Mouse (Mus musculus): Measurements from ENCODE around the gene Fam181a.

Gene Fam181a

GRCm38 (mm10) chr12:103314640-103315361 lies 4.0 kb downstream of the Fam181a start:
- DNase-seq (ENCODE audit: extremely low spot score, low spot score): peak; percentile 74

GRCm38 (mm10) chr12:103315831-103316545 lies 5.2 kb downstream of the Fam181a start:
- no peak for DNase-seq (ENCODE audit: extremely low spot score, low spot score)

GRCm38 (mm10) chr12:103322801-103323200 lies 12.0 kb downstream of the Fam181a start:
- DNase-seq (ENCODE audit: extremely low spot score, low spot score): no peak

- peak; percentile 96 for DNase-seq (ENCODE audit: extremely low spot score, low spot score)
These were observed 14.5 kb downstream of the Fam181a start for GRCm38 (mm10) chr12:103325156-103325857.

GRCm38 (mm10) chr12:103326569-103326968 lies 15.8 kb downstream of the Fam181a start:
- DNase-seq (ENCODE audit: extremely low spot score, low spot score): no peak

GRCm38 (mm10) chr12:103327107-103327506 lies 16.3 kb downstream of the Fam181a start:
- DNase-seq (ENCODE audit: extremely low spot score, low spot score): no peak

GRCm38 (mm10) chr12:103328448-103329191 lies 17.8 kb downstream of the Fam181a start:
- no peak for DNase-seq (ENCODE audit: extremely low spot score, low spot score)

GRCm38 (mm10) chr12:103331491-103331890 lies 20.7 kb downstream of the Fam181a start:
- no peak for DNase-seq (ENCODE audit: extremely low spot score, low spot score)

- DNase-seq (ENCODE audit: extremely low spot score, low spot score): no peak
These were observed 22.1 kb downstream of the Fam181a start for GRCm38 (mm10) chr12:103332879-103333278.

GRCm38 (mm10) chr12:103333426-103333825 lies 22.7 kb downstream of the Fam181a start:
- no peak for DNase-seq (ENCODE audit: extremely low spot score, low spot score)

GRCm38 (mm10) chr12:103336766-103337165 lies 26.0 kb downstream of the Fam181a start:
- DNase-seq (ENCODE audit: extremely low spot score, low spot score): no peak

- no peak for DNase-seq (ENCODE audit: extremely low spot score, low spot score)
These were observed 27.5 kb downstream of the Fam181a start for GRCm38 (mm10) chr12:103338162-103338798.

GRCm38 (mm10) chr12:103341212-103341611 lies 30.4 kb downstream of the Fam181a start:
- no peak for DNase-seq (ENCODE audit: extremely low spot score, low spot score)

GRCm38 (mm10) chr12:103343456-103343855 lies 32.7 kb downstream of the Fam181a start:
- DNase-seq (ENCODE audit: extremely low spot score, low spot score): no peak

- DNase-seq (ENCODE audit: extremely low spot score, low spot score): no peak
These were observed 34.2 kb downstream of the Fam181a start for GRCm38 (mm10) chr12:103344934-103345333.

- no peak for DNase-seq (ENCODE audit: extremely low spot score, low spot score)
These were observed 36.2 kb downstream of the Fam181a start for GRCm38 (mm10) chr12:103346945-103347344.

- no peak for DNase-seq (ENCODE audit: extremely low spot score, low spot score)
These were observed 36.6 kb downstream of the Fam181a start for GRCm38 (mm10) chr12:103347406-103347805.

- DNase-seq (ENCODE audit: extremely low spot score, low spot score): peak; percentile 88
These were observed 37.7 kb downstream of the Fam181a start for GRCm38 (mm10) chr12:103348506-103348905.

GRCm38 (mm10) chr12:103352735-103353134 lies 42.0 kb downstream of the Fam181a start:
- no peak for DNase-seq (ENCODE audit: extremely low spot score, low spot score)

- peak; percentile 37 for DNase-seq (ENCODE audit: extremely low spot score, low spot score)
These were observed 42.8 kb downstream of the Fam181a start for GRCm38 (mm10) chr12:103353538-103353937.

Data from neural tube, embryonic 10.5 days (tissue).